Mouse (Mus musculus): Measurements from ENCODE around the gene Lrp1. TPM values are rescaled to one million over a fixed set of nuclear protein-coding genes. Genes with fewer than 3 reads are reported as not detected.

Lrp1 gene
- 17.1 and 18.2 TPM in 2 replicates for polyA plus RNA-seq (2012; rRNA removed)

GRCm38 (mm10) chr10:127620406-127621190, at the start of gene Lrp1:
Lrp1 (minus strand) TSS chr10:127621148.

GRCm38 (mm10) chr10:127668093-127669050, 47.4 kb upstream of the Lrp1 start, which contains the start of gene Nab2:
Nab2 (minus strand) TSS chr10:127668568.

GRCm38 (mm10) chr10:127666501-127667268, 45.7 kb upstream of the Lrp1 start, which contains the start of gene Nemp1:
Nemp1 (plus strand) TSS chr10:127666901.

GRCm38 (mm10) chr10:127642772-127643552, 22.0 kb upstream of the Lrp1 start, which contains the start of gene Stat6:
Stat6 (plus strand) TSS chr10:127642986.

GRCm38 (mm10) chr10:127534036-127534928, 86.7 kb downstream of the Lrp1 start, which contains the start of gene Nxph4:
Nxph4 (minus strand) TSS chr10:127534559.

GRCm38 (mm10) chr10:127522088-127522581, 98.8 kb downstream of the Lrp1 start, which contains the start of gene Shmt2:
Shmt2 (minus strand) TSS chr10:127522444.

GRCm38 (mm10) chr10:127514764-127515163, 106.2 kb downstream of the Lrp1 start, which contains the start of gene Ndufa4l2:
Ndufa4l2 (plus strand) TSS chr10:127514967.

GRCm38 (mm10) chr10:127500894-127501893, 119.8 kb downstream of the Lrp1 start, which contains the start of gene Stac3:
Stac3 (plus strand) TSS chr10:127501686.

Other genes starting within 250 kb of the Lrp1 start
- 8.5 and 11.2 TPM in 2 replicates for gene R3hdm2, start 240.8 kb downstream of the Lrp1 start, polyA plus RNA-seq (2012; rRNA removed)
- gene Stac3, start 119.5 kb downstream of the Lrp1 start, polyA plus RNA-seq (2012; rRNA removed) = 0.36 and 1.6 TPM in 2 replicates
- 1.8 and 2.2 TPM in 2 replicates for gene Ndufa4l2, start 106.2 kb downstream of the Lrp1 start, polyA plus RNA-seq (2012; rRNA removed)
- gene Shmt2, start 98.7 kb downstream of the Lrp1 start, polyA plus RNA-seq (2012; rRNA removed) = 83.1 and 90.5 TPM in 2 replicates
- not detected in 2 replicates for gene Nxph4, start 86.6 kb downstream of the Lrp1 start, polyA plus RNA-seq (2012; rRNA removed)
- gene Stat6, start 21.8 kb upstream of the Lrp1 start, polyA plus RNA-seq (2012; rRNA removed) = 9.8 and 11.0 TPM in 2 replicates
- gene Nemp1, start 45.8 kb upstream of the Lrp1 start, polyA plus RNA-seq (2012; rRNA removed) = 5.7 and 6.6 TPM in 2 replicates
- 3.7 and 3.8 TPM in 2 replicates for gene Nab2, start 47.4 kb upstream of the Lrp1 start, polyA plus RNA-seq (2012; rRNA removed)
- gene Myo1a, start 84.0 kb upstream of the Lrp1 start, polyA plus RNA-seq (2012; rRNA removed) = 0.22 and 0.26 TPM in 2 replicates
- gene Tac2, start 103.3 kb upstream of the Lrp1 start, polyA plus RNA-seq (2012; rRNA removed) = 19.2 and 23.8 TPM in 2 replicates
- 2.1 and 2.3 TPM in 2 replicates for gene Zbtb39, start 118.4 kb upstream of the Lrp1 start, polyA plus RNA-seq (2012; rRNA removed)
- gene Gpr182, start 130.6 kb upstream of the Lrp1 start, polyA plus RNA-seq (2012; rRNA removed) = 8.2 and 9.1 TPM in 2 replicates
- 0.12 and 0.14 TPM in 2 replicates for gene Rdh1, start 138.6 kb upstream of the Lrp1 start, polyA plus RNA-seq (2012; rRNA removed)
- gene Rdh16f1, start 138.6 kb upstream of the Lrp1 start, polyA plus RNA-seq (2012; rRNA removed) = 0.06 and 0.10 TPM in 2 replicates
- 0.02 and 0.05 TPM in 2 replicates for gene Rdh9, start 155.2 kb upstream of the Lrp1 start, polyA plus RNA-seq (2012; rRNA removed)
- gene Rdh16, start 180.0 kb upstream of the Lrp1 start, polyA plus RNA-seq (2012; rRNA removed) = 0.01 and 0.02 TPM in 2 replicates
- gene Rdh19, start 228.8 kb upstream of the Lrp1 start, polyA plus RNA-seq (2012; rRNA removed) = 0.02 and 0.05 TPM in 2 replicates
- 0.09 and 0.12 TPM in 2 replicates for gene Rdh16f2, start 245.3 kb upstream of the Lrp1 start, polyA plus RNA-seq (2012; rRNA removed)